Mouse (Mus musculus): Measurements from ENCODE around the gene Cnr1. TPM values are rescaled to one million over a fixed set of nuclear protein-coding genes. Genes with fewer than 3 reads are reported as not detected.

Gene Cnr1
- polyA plus RNA-seq, 2 experiments: 0.06 to 0.10 TPM

DNA sequence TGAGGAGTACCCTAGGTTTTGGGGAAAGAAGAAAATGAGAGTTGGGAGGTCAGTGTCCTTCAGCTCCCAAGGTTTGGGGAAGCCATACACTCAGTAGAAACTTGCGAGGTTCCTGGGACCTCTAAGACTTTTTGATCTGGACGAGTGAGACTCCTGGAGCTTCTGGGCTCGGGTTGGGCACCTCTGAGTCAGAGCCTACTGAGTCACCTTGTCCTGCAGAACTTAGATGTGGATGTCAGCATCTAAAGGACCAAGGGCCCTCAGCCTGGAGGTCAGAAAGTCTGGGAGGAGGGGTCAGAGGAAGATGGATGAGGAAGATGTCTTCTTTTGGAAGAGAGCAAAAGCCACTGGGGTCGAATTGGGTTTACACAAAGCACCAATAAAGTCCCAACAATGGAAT lies 19.6 kb upstream of the Cnr1 start:
- no peak for ATAC-seq (ENCODE audit: insufficient read depth)
- no peak for TF ChIP-seq CTCF (IDR thresholded peaks at IDR 0.05; ENCODE audit: low read depth)
- TF ChIP-seq EP300 (IDR thresholded peaks at IDR 0.05; ENCODE audit: low read depth): no peak
- WGBS (ENCODE audit: insufficient replicate concordance): 50% methylated on average over 4 of the region's 4 CpGs

DNA sequence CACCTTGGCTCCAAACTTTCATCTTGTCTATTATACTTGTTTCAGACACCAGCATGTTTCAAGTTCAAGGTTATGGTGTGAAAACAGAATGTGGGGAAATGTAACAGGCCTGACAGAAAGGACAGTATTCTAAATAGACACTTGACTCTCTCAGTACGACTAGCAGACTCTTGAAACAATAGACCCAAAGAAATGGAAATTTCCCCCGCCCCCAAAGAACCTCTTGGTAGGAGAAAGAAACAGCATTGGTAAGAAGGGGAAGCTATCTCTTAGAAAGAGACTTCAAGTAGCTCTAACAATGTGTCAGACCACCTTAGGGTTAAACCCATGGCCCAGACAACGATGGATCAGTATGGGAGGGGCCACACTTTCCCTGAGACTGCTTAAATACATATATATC lies 15.6 kb upstream of the Cnr1 start:
- no peaks in the 10 kb centered on the region for H3K36me3 ChIP-seq (replicated peaks; ENCODE audit: control insufficient read depth, insufficient read depth, low read depth)
- no peaks in the 10 kb centered on the region for H3K9me3 ChIP-seq (ENCODE audit: control insufficient read depth, low read length)
- TF ChIP-seq EP300 (IDR thresholded peaks at IDR 0.05; ENCODE audit: low read depth) (no peak), CTCF (IDR thresholded peaks at IDR 0.05; ENCODE audit: low read depth) (no peak)
- no peak overlapping the region for H3K4me2 ChIP-seq (ENCODE audit: low read depth)
- 40% methylated on average over 3 of the region's 3 CpGs for WGBS (ENCODE audit: insufficient replicate concordance)
- H3K4me3 ChIP-seq (ENCODE audit: insufficient read depth in 1 of 2, low read depth in 2 of 2, low read length in 2 of 2): no peak overlapping the region
- no peak for DNase-seq (ENCODE audit: low read depth in 3 of 3, low spot score in 3 of 3)
- ATAC-seq (ENCODE audit: insufficient read depth): no peak
- H3K27me3 ChIP-seq (ENCODE audit: control insufficient read depth, insufficient read depth, low read length): no peaks in the 10 kb centered on the region
- H3K9ac ChIP-seq (replicated peaks): no peak overlapping the region
- no peak overlapping the region for H3K27ac ChIP-seq
- H3K4me1 ChIP-seq (replicated peaks; ENCODE audit: control insufficient read depth in 2 of 2, insufficient read depth in 2 of 2, low read length in 1 of 2): no peaks in the 10 kb centered on the region

More for the DNA sequence above, 19.6 kb upstream of the Cnr1 start:
- DNase-seq (ENCODE audit: low read depth in 3 of 3, low spot score in 3 of 3): no peak
- Histone ChIP-seq H3K4me3 (ENCODE audit: insufficient read depth in 1 of 2, low read depth in 2 of 2, low read length in 2 of 2) (no peak overlapping the region), H3K9me3 (ENCODE audit: control insufficient read depth, low read length) (no peaks in the 10 kb centered on the region), H3K36me3 (replicated peaks; ENCODE audit: control insufficient read depth, insufficient read depth, low read depth) (no peaks in the 10 kb centered on the region), H3K4me1 (replicated peaks; ENCODE audit: control insufficient read depth in 2 of 2, insufficient read depth in 2 of 2, low read length in 1 of 2) (no peaks in the 10 kb centered on the region), H3K27ac (no peak overlapping the region), H3K9ac (replicated peaks) (no peak overlapping the region), H3K27me3 (ENCODE audit: control insufficient read depth, insufficient read depth, low read length) (no peaks in the 10 kb centered on the region), H3K4me2 (ENCODE audit: low read depth) (no peak overlapping the region)

- H3K9me3 ChIP-seq (ENCODE audit: control insufficient read depth, low read length): no peaks in the 10 kb centered on the region
- H3K27ac ChIP-seq: no peak overlapping the region
- no peaks in the 10 kb centered on the region for H3K36me3 ChIP-seq (replicated peaks; ENCODE audit: control insufficient read depth, insufficient read depth, low read depth)
- H3K4me3 ChIP-seq (ENCODE audit: insufficient read depth in 1 of 2, low read depth in 2 of 2, low read length in 2 of 2): no peak overlapping the region
- H3K4me1 ChIP-seq (replicated peaks; ENCODE audit: control insufficient read depth in 2 of 2, insufficient read depth in 2 of 2, low read length in 1 of 2): no peaks in the 10 kb centered on the region
- no peak overlapping the region for H3K4me2 ChIP-seq (ENCODE audit: low read depth)
- no peak overlapping the region for H3K9ac ChIP-seq (replicated peaks)
- 62% methylated on average over 5 of the region's 5 CpGs for WGBS (ENCODE audit: insufficient replicate concordance)
- TF ChIP-seq EP300 (IDR thresholded peaks at IDR 0.05; ENCODE audit: low read depth): no peak
- no peak for TF ChIP-seq CTCF (IDR thresholded peaks at IDR 0.05; ENCODE audit: low read depth)
- DNase-seq (ENCODE audit: low read depth in 3 of 3, low spot score in 3 of 3): no peak
- ATAC-seq (ENCODE audit: insufficient read depth): no peak
- H3K27me3 ChIP-seq (ENCODE audit: control insufficient read depth, insufficient read depth, low read length): no peaks in the 10 kb centered on the region
Measured at GRCm38 (mm10) chr4:33915730-33916129, 8.7 kb upstream of the Cnr1 start.

GRCm38 (mm10) chr4:33920807-33921206 lies 3.6 kb upstream of the Cnr1 start:
- H3K9me3 ChIP-seq (ENCODE audit: control insufficient read depth, low read length): no peaks in the 10 kb centered on the region
- ATAC-seq (ENCODE audit: insufficient read depth): no peak
- TF ChIP-seq EP300 (IDR thresholded peaks at IDR 0.05; ENCODE audit: low read depth) (no peak), CTCF (IDR thresholded peaks at IDR 0.05; ENCODE audit: low read depth) (no peak)
- no peak overlapping the region for H3K4me2 ChIP-seq (ENCODE audit: low read depth)
- no peak overlapping the region for H3K27ac ChIP-seq
- no peaks in the 10 kb centered on the region for H3K4me1 ChIP-seq (replicated peaks; ENCODE audit: control insufficient read depth in 2 of 2, insufficient read depth in 2 of 2, low read length in 1 of 2)
- no peak overlapping the region for H3K4me3 ChIP-seq (ENCODE audit: insufficient read depth in 1 of 2, low read depth in 2 of 2, low read length in 2 of 2)
- H3K36me3 ChIP-seq (replicated peaks; ENCODE audit: control insufficient read depth, insufficient read depth, low read depth): no peaks in the 10 kb centered on the region
- H3K27me3 ChIP-seq (ENCODE audit: control insufficient read depth, insufficient read depth, low read length): peaks cover 32% of the 10 kb centered on the region
- H3K9ac ChIP-seq (replicated peaks): no peak overlapping the region
- DNase-seq (ENCODE audit: low read depth in 3 of 3, low spot score in 3 of 3): no peak
- 41% methylated on average over 5 of the region's 5 CpGs for WGBS (ENCODE audit: insufficient replicate concordance)

- Histone ChIP-seq H3K4me1 (replicated peaks; ENCODE audit: control insufficient read depth in 2 of 2, insufficient read depth in 2 of 2, low read length in 1 of 2) (no peaks in the 10 kb centered on the region), H3K27ac (no peak overlapping the region), H3K4me2 (ENCODE audit: low read depth) (peak overlapping the region; percentile 57), H3K27me3 (ENCODE audit: control insufficient read depth, insufficient read depth, low read length) (peaks cover 38% of the 10 kb centered on the region), H3K36me3 (replicated peaks; ENCODE audit: control insufficient read depth, insufficient read depth, low read depth) (no peaks in the 10 kb centered on the region), H3K9ac (replicated peaks) (no peak overlapping the region), H3K9me3 (ENCODE audit: control insufficient read depth, low read length) (no peaks in the 10 kb centered on the region), H3K4me3 (ENCODE audit: insufficient read depth in 1 of 2, low read depth in 2 of 2, low read length in 2 of 2) (no peak overlapping the region; a peak in 1 of 4 replicates)
- ATAC-seq (ENCODE audit: insufficient read depth) (no peak), DNase-seq (ENCODE audit: low read depth in 3 of 3, low spot score in 3 of 3) (no peak)
- 6% methylated on average over 19 of the region's 19 CpGs for WGBS (ENCODE audit: insufficient replicate concordance)
- no peak for TF ChIP-seq EP300 (IDR thresholded peaks at IDR 0.05; ENCODE audit: low read depth)
- no peak for TF ChIP-seq CTCF (IDR thresholded peaks at IDR 0.05; ENCODE audit: low read depth)
Measured at GRCm38 (mm10) chr4:33923151-33923760, 1.1 kb upstream of the Cnr1 start.
